Mouse (Mus musculus): Measurements from ENCODE around the gene Lzic.

DNA sequence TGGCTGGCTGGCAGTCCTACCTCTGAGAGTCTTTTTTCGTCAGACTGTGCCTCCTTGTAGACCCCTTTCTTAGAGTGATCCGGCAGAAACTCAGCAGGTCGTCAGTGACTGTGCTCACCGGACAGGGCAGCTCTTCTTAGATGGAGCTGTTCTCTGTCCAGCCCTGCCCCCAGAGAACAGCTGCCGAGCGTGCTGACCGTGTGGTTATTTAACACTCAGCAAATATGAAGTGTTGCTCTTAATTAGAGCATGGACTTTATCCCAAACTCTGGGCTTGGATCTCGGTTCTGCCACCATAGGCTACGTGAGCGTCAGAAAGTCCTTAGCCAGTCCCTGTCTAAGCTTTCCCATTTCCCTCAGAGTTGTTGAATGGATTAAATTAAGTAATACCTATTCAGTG is 36.2 kb downstream of the Lzic start:
- TF ChIP-seq EP300 (IDR thresholded peaks at IDR 0.05; ENCODE audit: low read length) (no peak), ZKSCAN1 (IDR thresholded peaks at IDR 0.05; ENCODE audit: borderline replicate concordance, low read depth, low read length) (no peak), MXI1 (IDR thresholded peaks at IDR 0.05; ENCODE audit: low read depth, low read length) (no peak), POLR2AphosphoS2 (IDR thresholded peaks at IDR 0.05; ENCODE audit: low read depth, low read length) (no peak), HCFC1 (IDR thresholded peaks at IDR 0.05; ENCODE audit: low read depth, low read length) (no peak), MAX (IDR thresholded peaks at IDR 0.05; ENCODE audit: low read length) (no peak), TBP (conservative IDR thresholded peaks at IDR 0.05; ENCODE audit: low read depth, low read length) (no peak), E2F4 (IDR thresholded peaks at IDR 0.05; ENCODE audit: insufficient replicate concordance, low read depth, low read length) (no peak), NELFE (IDR thresholded peaks at IDR 0.05; ENCODE audit: low read depth, low read length) (no peak), CTCF (conservative IDR thresholded peaks at IDR 0.05 in 1 of 2, IDR thresholded peaks at IDR 0.05 in 1 of 2; ENCODE audit: low read depth in 2 of 2, low read length in 2 of 2) (no peak), BHLHE40 (IDR thresholded peaks at IDR 0.05; ENCODE audit: low read depth, low read length) (no peak)

All from CH12.LX (cell line).